Mouse (Mus musculus): Measurements from ENCODE around the gene Map3k21.

Map3k21 gene

GRCm38 (mm10) chr8:125971336-125971735, 61.1 kb downstream of the Map3k21 start:
- peak; percentile 16 for DNase-seq (ENCODE audit: low spot score)

DNA sequence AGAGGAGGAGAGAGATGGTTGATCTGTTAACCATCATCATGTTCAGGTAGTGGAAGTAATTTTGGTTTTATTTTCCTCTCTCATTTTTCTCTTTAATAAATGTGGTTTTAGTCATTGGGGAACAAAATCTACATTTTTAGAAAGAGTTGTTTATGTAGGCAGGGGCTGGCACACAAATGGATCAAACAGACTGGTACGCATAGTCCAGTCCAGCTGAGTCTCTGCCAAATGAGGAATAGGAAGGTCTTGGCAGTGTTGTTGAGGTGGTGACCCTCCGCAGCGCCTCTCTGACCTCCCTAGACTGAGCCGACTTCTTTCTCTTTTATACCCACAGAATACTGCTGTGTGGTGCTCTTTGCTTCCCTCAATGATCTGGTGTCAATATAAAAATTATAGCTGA, 65.7 kb downstream of the Map3k21 start:
- no peak for DNase-seq (ENCODE audit: low spot score)

GRCm38 (mm10) chr8:125980826-125981225, 70.6 kb downstream of the Map3k21 start:
- no peak for DNase-seq (ENCODE audit: low spot score)

- DNase-seq (ENCODE audit: low spot score) = no peak
Measured at GRCm38 (mm10) chr8:125983515-125983914, 73.3 kb downstream of the Map3k21 start.

GRCm38 (mm10) chr8:125984140-125984539, 73.9 kb downstream of the Map3k21 start:
- DNase-seq (ENCODE audit: low spot score) = no peak

DNA sequence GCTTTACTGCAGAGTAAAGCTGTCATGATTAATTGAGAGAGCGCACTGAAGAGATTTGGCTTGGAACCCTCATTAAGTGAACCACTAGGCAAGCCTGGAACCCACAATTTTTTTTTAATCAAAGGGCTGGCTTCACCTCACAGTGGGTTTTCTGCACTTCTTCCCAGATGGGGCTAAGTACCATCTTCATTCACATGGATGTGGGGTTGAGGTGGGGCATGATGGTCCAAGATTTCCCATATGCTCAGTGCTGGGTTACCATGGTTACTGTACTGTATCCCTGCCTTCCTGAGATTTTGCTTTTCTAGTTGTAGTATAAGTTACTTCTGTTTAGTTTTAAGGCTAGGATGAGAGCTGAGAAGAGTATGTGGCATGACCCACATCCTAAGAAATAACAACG, 75.1 kb downstream of the Map3k21 start:
- no peak for DNase-seq (ENCODE audit: low spot score)

DNA sequence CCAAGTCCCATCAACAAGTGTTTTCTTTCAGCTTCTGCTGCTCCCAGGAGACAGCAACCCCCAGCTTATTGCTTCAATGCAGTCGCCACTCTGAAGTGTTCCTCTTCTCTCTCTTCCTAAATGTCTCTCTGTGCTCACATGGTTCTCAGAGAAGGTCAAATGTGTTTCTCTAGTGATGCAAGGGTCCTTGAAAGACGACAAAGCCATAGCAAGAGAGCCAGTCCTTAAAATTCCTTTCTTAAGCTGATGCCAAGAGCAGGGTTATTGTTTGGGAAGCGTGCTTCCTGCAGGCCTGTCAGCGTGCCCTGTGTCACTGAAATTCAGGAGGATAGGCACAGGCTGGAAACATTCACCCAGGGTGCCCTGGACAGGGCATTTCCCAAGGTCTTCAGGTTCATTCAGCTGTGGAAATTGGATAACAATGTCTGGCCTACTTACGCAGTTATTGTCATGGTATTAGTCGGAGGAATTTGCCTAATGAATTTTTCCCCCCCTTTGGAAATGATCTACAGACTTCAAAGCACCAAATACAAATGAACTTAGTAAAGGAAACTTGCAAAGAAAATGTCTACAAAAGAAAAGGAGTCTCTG, 76.8 kb downstream of the Map3k21 start:
- DNase-seq (ENCODE audit: low spot score) = no peak

GRCm38 (mm10) chr8:125987996-125988395, 77.7 kb downstream of the Map3k21 start:
- no peak for DNase-seq (ENCODE audit: low spot score)

DNA sequence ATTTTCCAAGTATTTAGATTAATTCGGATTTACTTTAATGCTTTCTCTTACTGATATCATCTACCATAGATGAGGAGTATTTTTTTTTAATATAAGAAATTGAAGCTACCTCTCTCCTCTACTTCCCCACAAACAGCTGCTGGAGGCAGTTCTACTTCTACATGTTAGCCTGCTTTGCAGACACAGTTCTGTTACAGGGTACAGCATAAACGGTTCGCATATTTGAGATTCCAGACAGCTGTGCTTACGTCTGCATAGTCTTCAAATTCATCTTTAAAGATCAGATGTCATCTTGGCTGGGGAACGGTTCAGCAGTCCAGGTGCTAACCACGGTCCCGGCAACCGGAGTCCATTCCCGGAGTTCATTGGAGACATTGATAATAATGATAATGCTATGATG, 83.4 kb downstream of the Map3k21 start:
- no peak for DNase-seq (ENCODE audit: low spot score)

- DNase-seq (ENCODE audit: low spot score) = peak; percentile 36
Measured at GRCm38 (mm10) chr8:125995101-125995986, 85.1 kb downstream of the Map3k21 start, which contains the start of gene Kcnk1. Gene Kcnk1 (plus strand): TSS chr8:125995170.

DNA sequence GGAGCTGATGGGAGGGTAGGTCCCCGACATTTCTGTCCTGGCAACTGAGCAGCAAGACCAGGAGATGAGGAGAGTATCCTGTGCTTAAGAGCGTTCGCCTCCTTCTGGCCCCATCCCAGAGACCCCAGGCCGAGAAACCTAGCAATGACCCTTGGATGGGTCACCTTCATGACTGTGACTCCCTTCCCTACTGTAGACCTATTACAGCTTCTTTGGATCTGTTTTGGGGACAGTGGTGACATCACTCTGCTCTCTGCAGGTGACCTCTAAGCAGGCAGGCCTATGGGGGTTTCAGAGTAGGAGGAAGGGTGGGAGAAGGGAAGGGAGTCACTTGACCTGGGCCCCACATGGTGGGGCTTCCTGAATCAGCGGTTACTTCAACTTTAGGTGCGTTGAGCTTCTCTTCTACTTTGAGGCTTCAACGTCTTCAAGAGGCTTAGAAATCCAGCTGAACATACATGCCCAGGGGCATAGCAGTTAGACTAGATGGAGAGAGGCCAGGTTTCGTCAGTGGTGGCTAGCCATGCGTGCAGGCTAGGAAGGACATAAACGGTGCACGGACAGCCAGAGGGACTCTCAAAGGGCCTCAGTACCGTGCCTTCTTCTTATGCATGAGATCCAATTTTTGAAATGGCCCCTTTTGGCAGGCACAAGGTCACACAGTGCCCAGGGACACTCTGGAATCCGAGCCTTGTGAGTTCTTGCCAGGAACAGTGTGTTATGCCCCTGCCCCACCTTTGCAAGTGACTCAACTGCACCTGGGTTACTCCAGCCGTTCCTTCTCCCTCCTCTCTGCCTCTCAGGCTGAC, 86.0 kb downstream of the Map3k21 start:
- peak; percentile 43 for DNase-seq (ENCODE audit: low spot score)

DNA sequence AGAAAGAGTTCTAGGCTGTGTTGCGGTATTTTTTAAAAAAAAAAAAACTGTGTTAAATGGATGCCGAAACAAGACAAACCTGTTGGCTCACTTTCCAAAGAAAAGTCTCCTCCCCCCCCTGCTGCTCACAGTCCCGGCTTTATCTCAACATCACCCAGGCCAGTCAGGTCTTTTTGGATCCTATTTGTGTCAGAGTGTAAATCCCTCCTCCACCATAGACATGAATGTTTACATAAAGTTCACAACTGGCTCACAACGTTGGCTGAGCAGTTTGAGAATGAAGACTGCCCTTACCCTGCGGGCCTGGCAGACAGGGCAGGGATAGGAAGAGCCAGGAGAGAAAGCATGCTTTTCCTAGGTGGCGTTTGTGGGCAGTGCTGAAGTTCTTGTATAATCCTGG, 86.7 kb downstream of the Map3k21 start:
- DNase-seq (ENCODE audit: low spot score) = no peak

All from testis, postnatal 14 days (tissue).